ENCODE assay signal across 25 mouse cellular contexts in the genomic region with DNA sequence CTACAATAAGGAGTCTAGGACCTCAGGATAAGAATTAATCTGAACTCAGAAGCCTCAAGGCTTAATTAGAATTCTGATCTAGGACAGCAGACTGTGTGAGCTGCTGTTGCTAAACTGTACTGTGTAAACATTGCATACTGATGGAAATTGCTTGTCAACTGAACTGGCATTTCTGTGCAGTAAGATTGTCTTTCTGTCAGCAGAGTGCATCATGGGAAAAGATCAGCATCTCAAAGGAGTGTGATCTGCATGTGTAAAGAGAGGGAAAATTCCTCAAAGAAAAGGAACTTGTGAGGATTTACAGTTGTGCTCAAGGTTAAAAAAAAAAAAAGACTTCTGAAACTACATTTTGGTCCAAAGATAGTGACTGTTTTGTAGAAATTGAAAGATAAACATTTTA.
DNase-seq lines count a peak whose midpoint lies in the region; ATAC-seq and TF ChIP-seq lines count a peak whose summit lies in the region.
"Had no signal": no experiment of that assay in that cellular context is flagged by ENCODE, and none has a peak within 500 bp of the region (broad histone marks: within the 10 kb centered on the region; RNA-seq: fewer than 3 reads in every experiment).

No protein-coding gene starts in this region.

- no peaks in the 10 kb centered on the region for H3K9me3 ChIP-seq in ES-E14 (ENCODE audit: control insufficient read depth, insufficient read depth, low read depth, low read length)
- no peaks in the 10 kb centered on the region for H3K9me3 ChIP-seq in forebrain, embryonic 13.5 days (replicated peaks)
- no peaks in the 10 kb centered on the region for H3K9me3 ChIP-seq in midbrain, embryonic 13.5 days
- no peaks in the 10 kb centered on the region for H3K9me3 ChIP-seq in intestine, postnatal 0 days (ENCODE audit: control insufficient read depth)
- H3K9me3 ChIP-seq: embryonic facial prominence, embryonic 13.5 days; heart, embryonic 15.5 days; limb, embryonic 10.5 days; liver, embryonic 15.5 days; lung, embryonic 15.5 days had no signal

- no peaks in the 10 kb centered on the region for H3K27me3 ChIP-seq in forebrain, embryonic 13.5 days
- H3K27me3 ChIP-seq in midbrain, embryonic 13.5 days: no peaks in the 10 kb centered on the region
- H3K27me3 ChIP-seq in intestine, postnatal 0 days (replicated peaks; ENCODE audit: control insufficient read depth, insufficient read depth, low read length): no peaks in the 10 kb centered on the region
- H3K27me3 ChIP-seq: embryonic facial prominence, embryonic 13.5 days; heart, embryonic 15.5 days; liver, embryonic 15.5 days; lung, embryonic 15.5 days had no signal

- no peak overlapping the region for H3K9ac ChIP-seq in ES-E14 (ENCODE audit: insufficient read depth, low read depth, low read length, poor library complexity, severe bottlenecking)
- H3K9ac ChIP-seq in forebrain, embryonic 13.5 days: no peak overlapping the region
- no peak overlapping the region for H3K9ac ChIP-seq in midbrain, embryonic 13.5 days (replicated peaks)
- no peak overlapping the region for H3K9ac ChIP-seq in intestine, postnatal 0 days (ENCODE audit: low read depth, low read length)
- H3K9ac ChIP-seq: embryonic facial prominence, embryonic 13.5 days; heart, embryonic 15.5 days; liver, embryonic 15.5 days; lung, embryonic 15.5 days had no signal

- H3K27ac ChIP-seq in ES-E14 (ENCODE audit: insufficient read depth, low read depth, low read length, poor library complexity, severe bottlenecking): no peak overlapping the region
- no peak overlapping the region for H3K27ac ChIP-seq in forebrain, embryonic 13.5 days
- no peak overlapping the region for H3K27ac ChIP-seq in midbrain, embryonic 13.5 days
- H3K27ac ChIP-seq in intestine, postnatal 0 days (ENCODE audit: low read depth, low read length): no peak overlapping the region
- H3K27ac ChIP-seq: embryonic facial prominence, embryonic 13.5 days; heart, embryonic 15.5 days; limb, embryonic 10.5 days; liver, embryonic 15.5 days; lung, embryonic 15.5 days; macrophage; stomach, postnatal 0 days had no signal

- no peak overlapping the region for H3K4me2 ChIP-seq in forebrain, embryonic 13.5 days
- H3K4me2 ChIP-seq in midbrain, embryonic 13.5 days (replicated peaks): no peak overlapping the region
- no peak overlapping the region for H3K4me2 ChIP-seq in intestine, postnatal 0 days (replicated peaks; ENCODE audit: low read depth)
- H3K4me2 ChIP-seq: embryonic facial prominence, embryonic 13.5 days; heart, embryonic 15.5 days; liver, embryonic 15.5 days; lung, embryonic 15.5 days had no signal

- no peak for TF ChIP-seq CTCF in intestine, postnatal 0 days (IDR thresholded peaks at IDR 0.05; ENCODE audit: low read depth)

- no peaks in the 10 kb centered on the region for H3K36me3 ChIP-seq in ES-E14 (ENCODE audit: control insufficient read depth, insufficient read depth, low read length, poor library complexity, severe bottlenecking)
- H3K36me3 ChIP-seq in forebrain, embryonic 13.5 days (ENCODE audit: poor library complexity, severe bottlenecking): no peaks in the 10 kb centered on the region
- no peaks in the 10 kb centered on the region for H3K36me3 ChIP-seq in midbrain, embryonic 13.5 days
- H3K36me3 ChIP-seq in intestine, postnatal 0 days (ENCODE audit: control insufficient read depth, insufficient read depth): no peaks in the 10 kb centered on the region
- H3K36me3 ChIP-seq: embryonic facial prominence, embryonic 13.5 days; heart, embryonic 15.5 days; limb, embryonic 10.5 days; liver, embryonic 15.5 days; lung, embryonic 15.5 days had no signal

- DNase-seq in ES-CJ7 (ENCODE audit: low read depth, low spot score): peak; percentile 72
- DNase-seq in ES-E14 (ENCODE audit: low read depth, low spot score): no peak
- DNase-seq in kidney, postnatal 10 days: no peak
- no peak for DNase-seq in lung, postnatal 36 days
- DNase-seq: adrenal gland, postnatal 25 days; cerebellum, adult 11 months; cerebellum, postnatal 10 days; heart, postnatal 36 days; kidney, adult 2 months; kidney, postnatal 14 days; liver; right cerebral cortex, postnatal 14 days; thymus, adult 2 months; thymus, postnatal 4 days had no signal

- in situ Hi-C loops in ES-E14 (cut with MboI; ENCODE audit: low sequenced_read_pairs in 2 of 2, unreplicated experiment in 2 of 2): no loop called here

- peak; percentile 95 for ATAC-seq in forebrain, embryonic 13.5 days
- peak; percentile 63 for ATAC-seq in midbrain, embryonic 13.5 days
- no peak for ATAC-seq in intestine, postnatal 0 days

- no peak overlapping the region for H3K4me3 ChIP-seq in ES-E14 (ENCODE audit: insufficient read depth in 1 of 2, low read depth in 1 of 2, low read length in 2 of 2, poor library complexity in 1 of 2, severe bottlenecking in 1 of 2)
- no peak overlapping the region for H3K4me3 ChIP-seq in forebrain, embryonic 13.5 days
- H3K4me3 ChIP-seq in midbrain, embryonic 13.5 days (replicated peaks): no peak overlapping the region
- no peak overlapping the region for H3K4me3 ChIP-seq in intestine, postnatal 0 days (ENCODE audit: low read depth, low read length)
- H3K4me3 ChIP-seq: embryonic facial prominence, embryonic 13.5 days; erythroblast, embryonic 14.5 days; heart, embryonic 15.5 days; limb, embryonic 10.5 days; liver, embryonic 15.5 days; lung, embryonic 15.5 days had no signal

- peaks cover 0 to 2% of the 10 kb centered on the region in 2 experiments; a peak in 1 of 4 replicates for H3K4me1 ChIP-seq in ES-E14 (ENCODE audit: control insufficient read depth in 2 of 2, insufficient read depth in 2 of 2, low read length in 2 of 2, poor library complexity in 1 of 2)
- no peaks in the 10 kb centered on the region for H3K4me1 ChIP-seq in forebrain, embryonic 13.5 days
- no peaks in the 10 kb centered on the region for H3K4me1 ChIP-seq in midbrain, embryonic 13.5 days (replicated peaks)
- H3K4me1 ChIP-seq in intestine, postnatal 0 days (replicated peaks; ENCODE audit: control insufficient read depth, insufficient read depth, low read length): no peaks in the 10 kb centered on the region
- H3K4me1 ChIP-seq: embryonic facial prominence, embryonic 13.5 days; heart, embryonic 15.5 days; limb, embryonic 10.5 days; liver, embryonic 15.5 days; lung, embryonic 15.5 days had no signal

TF ChIP-seq in ES-E14, 5 proteins besides CTCF, POLR2A, EP300 and RAD21:
- TF ChIP-seq ZNF384 (IDR thresholded peaks at IDR 0.05; ENCODE audit: low read depth, low read length): peak; percentile 75
- no peak for TF ChIP-seq CHD2 (IDR thresholded peaks at IDR 0.05; ENCODE audit: low read depth, low read length)
TF ChIP-seq in ES-E14: peak in this region for 1.
